Mouse (Mus musculus): ENCODE data around the gene Sema3f. TPM values are rescaled to one million over a fixed set of nuclear protein-coding genes. Genes with fewer than 3 reads are reported as not detected.

The Sema3f gene
- polyA plus RNA-seq, 1 experiment: 41.3 TPM

DNA sequence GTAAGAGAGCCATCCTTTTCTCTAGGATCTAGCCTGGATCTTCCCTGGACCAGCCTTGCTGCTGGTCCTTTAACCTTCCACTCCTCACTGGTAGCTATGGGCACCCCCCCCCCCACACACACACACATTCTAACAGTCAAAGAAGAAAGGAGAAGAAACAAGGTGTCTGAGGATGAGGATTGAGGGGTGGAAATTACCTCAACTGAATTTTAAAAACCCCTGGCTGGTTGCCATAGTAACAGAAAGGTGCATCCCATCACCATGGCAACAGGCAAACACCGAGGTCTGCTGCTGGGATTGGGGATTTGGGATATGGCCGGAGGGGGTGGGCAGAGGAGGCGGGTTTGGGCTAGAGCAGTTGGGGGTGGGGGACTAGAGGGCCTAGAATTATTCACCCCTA, 19.4 kb upstream of the Sema3f start:
- no peaks in the 10 kb centered on the region for H3K36me3 ChIP-seq (ENCODE audit: control insufficient read depth, insufficient read depth, low read length)
- 85% methylated on average over 3 of the region's 3 CpGs for WGBS
- H3K4me3 ChIP-seq (ENCODE audit: control insufficient read depth, insufficient read depth, low read length): no peak overlapping the region
- H3K27me3 ChIP-seq (ENCODE audit: control insufficient read depth, insufficient read depth, low read length): no peaks in the 10 kb centered on the region
- no peak for DNase-seq
- no peak overlapping the region for H3K27ac ChIP-seq (ENCODE audit: control insufficient read depth, insufficient read depth, low read length)
- no peak for TF ChIP-seq POLR2A (IDR thresholded peaks at IDR 0.05; ENCODE audit: control insufficient read depth, extremely low read depth, insufficient read depth, low read length, poor library complexity)
- no peak for TF ChIP-seq CTCF (IDR thresholded peaks at IDR 0.05; ENCODE audit: borderline replicate concordance, control insufficient read depth, extremely low read depth, insufficient read depth, low read length, poor library complexity)
- H3K4me1 ChIP-seq (replicated peaks; ENCODE audit: control insufficient read depth, insufficient read depth, low read length): peaks cover 10% of the 10 kb centered on the region

- 72% methylated on average over 6 of the region's 6 CpGs for WGBS
- H3K4me3 ChIP-seq (ENCODE audit: control insufficient read depth, insufficient read depth, low read length): no peak overlapping the region
- no peaks in the 10 kb centered on the region for H3K27me3 ChIP-seq (ENCODE audit: control insufficient read depth, insufficient read depth, low read length)
- H3K36me3 ChIP-seq (ENCODE audit: control insufficient read depth, insufficient read depth, low read length): no peaks in the 10 kb centered on the region
- no peak for DNase-seq
- no peak overlapping the region for H3K27ac ChIP-seq (ENCODE audit: control insufficient read depth, insufficient read depth, low read length)
- H3K4me1 ChIP-seq (replicated peaks; ENCODE audit: control insufficient read depth, insufficient read depth, low read length): peaks cover 10% of the 10 kb centered on the region
- TF ChIP-seq CTCF (IDR thresholded peaks at IDR 0.05; ENCODE audit: borderline replicate concordance, control insufficient read depth, extremely low read depth, insufficient read depth, low read length, poor library complexity) (no peak), POLR2A (IDR thresholded peaks at IDR 0.05; ENCODE audit: control insufficient read depth, extremely low read depth, insufficient read depth, low read length, poor library complexity) (no peak)
These were observed 18.8 kb upstream of the Sema3f start for GRCm38 (mm10) chr9:107728919-107729670.

DNA sequence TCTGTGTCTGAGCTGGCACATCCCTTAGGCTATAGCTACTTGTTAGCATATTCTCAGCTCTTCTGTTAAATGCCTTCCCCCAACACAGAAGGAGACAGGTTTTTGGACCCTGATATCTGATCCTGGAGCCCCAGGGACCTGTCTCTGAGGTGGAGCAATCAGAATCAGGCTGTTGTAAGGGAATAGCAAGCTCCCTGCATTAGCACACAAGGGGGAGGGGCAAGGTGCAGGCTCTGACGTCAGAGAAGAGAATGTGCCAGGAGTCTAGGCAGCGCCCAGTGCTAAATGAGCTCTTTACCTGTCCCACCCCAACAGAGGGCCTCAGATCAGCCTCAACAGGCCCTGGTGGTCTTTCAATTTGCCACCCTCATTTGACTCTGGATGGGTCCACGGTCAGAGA, 16.8 kb upstream of the Sema3f start:
- H3K4me3 ChIP-seq (ENCODE audit: control insufficient read depth, insufficient read depth, low read length): no peak overlapping the region

DNA sequence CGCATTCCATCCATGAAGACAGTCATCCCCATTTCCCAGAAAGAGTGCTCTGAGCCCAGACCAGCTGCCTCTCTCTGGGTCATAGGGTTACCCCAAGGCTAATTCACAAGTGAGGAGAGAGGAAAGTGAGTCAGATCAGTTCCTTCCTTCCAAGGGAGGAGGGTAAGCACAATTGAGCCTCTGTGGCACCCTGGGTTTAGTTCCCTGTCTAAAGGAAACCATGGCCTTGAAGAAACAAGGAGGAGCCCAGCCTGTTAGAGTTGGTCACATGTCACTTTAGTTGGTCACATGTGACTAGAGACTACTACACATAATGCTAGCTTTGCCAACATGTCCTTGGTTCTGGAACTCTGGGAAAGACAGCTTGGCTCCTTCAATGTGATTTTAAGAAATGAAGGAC, 14.5 kb upstream of the Sema3f start:
- Histone ChIP-seq H3K4me1 (replicated peaks; ENCODE audit: control insufficient read depth, insufficient read depth, low read length) (peaks cover 24% of the 10 kb centered on the region), H3K36me3 (ENCODE audit: control insufficient read depth, insufficient read depth, low read length) (no peaks in the 10 kb centered on the region), H3K27me3 (ENCODE audit: control insufficient read depth, insufficient read depth, low read length) (no peaks in the 10 kb centered on the region), H3K4me3 (ENCODE audit: control insufficient read depth, insufficient read depth, low read length) (no peak overlapping the region), H3K27ac (ENCODE audit: control insufficient read depth, insufficient read depth, low read length) (no peak overlapping the region)
- no peak for DNase-seq
- 90% methylated on average over 1 of the region's 1 CpGs for WGBS
- no peak for TF ChIP-seq POLR2A (IDR thresholded peaks at IDR 0.05; ENCODE audit: control insufficient read depth, extremely low read depth, insufficient read depth, low read length, poor library complexity)
- no peak for TF ChIP-seq CTCF (IDR thresholded peaks at IDR 0.05; ENCODE audit: borderline replicate concordance, control insufficient read depth, extremely low read depth, insufficient read depth, low read length, poor library complexity)

More for the DNA sequence above, 16.8 kb upstream of the Sema3f start:
- Histone ChIP-seq H3K4me1 (replicated peaks; ENCODE audit: control insufficient read depth, insufficient read depth, low read length) (peaks cover 21% of the 10 kb centered on the region), H3K36me3 (ENCODE audit: control insufficient read depth, insufficient read depth, low read length) (no peaks in the 10 kb centered on the region), H3K27ac (ENCODE audit: control insufficient read depth, insufficient read depth, low read length) (no peak overlapping the region), H3K27me3 (ENCODE audit: control insufficient read depth, insufficient read depth, low read length) (no peaks in the 10 kb centered on the region)
- TF ChIP-seq CTCF (IDR thresholded peaks at IDR 0.05; ENCODE audit: borderline replicate concordance, control insufficient read depth, extremely low read depth, insufficient read depth, low read length, poor library complexity) (no peak), POLR2A (IDR thresholded peaks at IDR 0.05; ENCODE audit: control insufficient read depth, extremely low read depth, insufficient read depth, low read length, poor library complexity) (no peak)
- WGBS: 81% methylated on average over 3 of the region's 3 CpGs
- DNase-seq: no peak

- H3K27ac ChIP-seq (ENCODE audit: control insufficient read depth, insufficient read depth, low read length): no peak overlapping the region
- WGBS: 4% methylated on average over 11 of the region's 11 CpGs
- H3K27me3 ChIP-seq (ENCODE audit: control insufficient read depth, insufficient read depth, low read length): no peaks in the 10 kb centered on the region
- DNase-seq: no peak
- H3K36me3 ChIP-seq (ENCODE audit: control insufficient read depth, insufficient read depth, low read length): no peaks in the 10 kb centered on the region
- no peak for TF ChIP-seq POLR2A (IDR thresholded peaks at IDR 0.05; ENCODE audit: control insufficient read depth, extremely low read depth, insufficient read depth, low read length, poor library complexity)
- no peak for TF ChIP-seq CTCF (IDR thresholded peaks at IDR 0.05; ENCODE audit: borderline replicate concordance, control insufficient read depth, extremely low read depth, insufficient read depth, low read length, poor library complexity)
- H3K4me3 ChIP-seq (ENCODE audit: control insufficient read depth, insufficient read depth, low read length): no peak overlapping the region
- peaks cover 30% of the 10 kb centered on the region for H3K4me1 ChIP-seq (replicated peaks; ENCODE audit: control insufficient read depth, insufficient read depth, low read length)
These were observed 13.7 kb upstream of the Sema3f start for GRCm38 (mm10) chr9:107723794-107724531.

DNA sequence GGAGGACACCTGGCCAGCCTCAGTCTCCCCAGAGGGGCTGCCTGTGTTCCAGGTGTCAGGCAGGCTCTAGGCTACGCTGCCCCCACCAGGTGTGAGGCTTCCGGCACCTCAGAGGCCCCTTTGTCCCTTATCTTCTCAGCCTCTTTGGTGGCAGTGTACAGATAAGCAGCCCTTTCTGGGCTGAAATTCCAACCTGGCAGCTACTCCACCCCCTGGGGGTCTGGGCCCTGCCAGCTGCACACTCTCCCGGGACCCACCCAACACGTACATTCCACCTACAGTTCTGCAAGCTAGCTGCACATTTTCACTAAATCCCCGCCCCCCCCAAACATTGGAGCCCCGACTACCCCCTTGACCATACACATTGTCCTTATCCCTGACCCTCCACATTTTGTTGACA, 13.0 kb upstream of the Sema3f start:
- Histone ChIP-seq H3K4me1 (replicated peaks; ENCODE audit: control insufficient read depth, insufficient read depth, low read length) (peaks cover 36% of the 10 kb centered on the region), H3K27me3 (ENCODE audit: control insufficient read depth, insufficient read depth, low read length) (no peaks in the 10 kb centered on the region), H3K27ac (ENCODE audit: control insufficient read depth, insufficient read depth, low read length) (no peak overlapping the region), H3K36me3 (ENCODE audit: control insufficient read depth, insufficient read depth, low read length) (no peaks in the 10 kb centered on the region), H3K4me3 (ENCODE audit: control insufficient read depth, insufficient read depth, low read length) (no peak overlapping the region)
- TF ChIP-seq CTCF (IDR thresholded peaks at IDR 0.05; ENCODE audit: borderline replicate concordance, control insufficient read depth, extremely low read depth, insufficient read depth, low read length, poor library complexity): no peak
- TF ChIP-seq POLR2A (IDR thresholded peaks at IDR 0.05; ENCODE audit: control insufficient read depth, extremely low read depth, insufficient read depth, low read length, poor library complexity): no peak
- 84% methylated on average over 6 of the region's 6 CpGs for WGBS
- DNase-seq: no peak
